Mouse (Mus musculus) heart, embryonic 16.5 days (tissue): ENCODE data around the gene Tspan31. TPM values are rescaled to one million over a fixed set of nuclear protein-coding genes. Genes with fewer than 3 reads are reported as not detected.

ENCODE experiments used
- ATAC-seq: fragments of 200-750 bp; cut with Nextera tagmentation; replicated peaks from 2 replicates; pipeline ENCODE4 v1.8.0; 2017; ENCODE audit warnings: moderate number of reproducible peaks; ENCODE audit not compliant: insufficient read depth, low FRiP score; ENCODE audit errors: extremely low read depth
- H3K27ac ChIP-seq: fragments of 300-500 bp; sonication (generic); 2 replicates; pipeline ENCODE4 v1.5.1; 2014; ENCODE audit warnings: mild to moderate bottlenecking, low read length, control low read depth, moderate library complexity
- H3K27me3 ChIP-seq: fragments of 300-500 bp; sonication (generic); 2 replicates; pipeline ENCODE4 v1.6.1; 2014; ENCODE audit warnings: low read length, mixed read lengths; ENCODE audit not compliant: control insufficient read depth, insufficient read depth
- H3K36me3 ChIP-seq: fragments of 300-500 bp; sonication (generic); 2 replicates; pipeline ENCODE4 v1.6.1; 2014; ENCODE audit not compliant: control insufficient read depth, insufficient read depth
- H3K4me1 ChIP-seq: fragments of 300-500 bp; sonication (generic); 2 replicates; pipeline ENCODE4 v1.6.1; 2014; ENCODE audit warnings: low read length, mixed read lengths; ENCODE audit not compliant: control insufficient read depth, insufficient read depth
- H3K4me2 ChIP-seq: fragments of 300-500 bp; sonication (generic); 2 replicates; pipeline ENCODE4 v1.6.1; 2014; ENCODE audit warnings: low read depth, mild to moderate bottlenecking, control low read depth, low read length
- H3K4me3 ChIP-seq: fragments of 300-500 bp; sonication (generic); 2 replicates; pipeline ENCODE4 v1.5.1; 2014; ENCODE audit warnings: mild to moderate bottlenecking, control low read depth, low read length
- H3K9ac ChIP-seq: fragments of 300-500 bp; sonication (generic); 2 replicates; pipeline ENCODE4 v1.6.1; 2014; ENCODE audit warnings: low read length, control low read depth
- H3K9me3 ChIP-seq: fragments of 300-500 bp; sonication (generic); replicated peaks from 2 replicates; pipeline ENCODE4 v1.6.1; 2016; ENCODE audit warnings: low read length; ENCODE audit not compliant: control insufficient read depth
- WGBS: fragments of 180-500 bp; shearing (Covaris S2); extraction: QIAGEN DNeasy Blood & Tissue Kit; methylation state at CpG from one replicate; pipeline ENCODE4 v1.1.7; 2014; 5-methylcytosine and 5-hydroxymethylcytosine counted together
- polyA plus RNA-seq: library from polyadenylated mRNA; unstranded; fragments of >200 nt; fragmentation: Nextera tagmentation; extraction: Ambion mirVana; gene quantifications from 2 replicates; pipeline ENCODE4 v1.2.1, GENCODE M21; 2015

The Tspan31 gene
- polyA plus RNA-seq, 1 experiment from 2014 or later = 112 TPM

DNA sequence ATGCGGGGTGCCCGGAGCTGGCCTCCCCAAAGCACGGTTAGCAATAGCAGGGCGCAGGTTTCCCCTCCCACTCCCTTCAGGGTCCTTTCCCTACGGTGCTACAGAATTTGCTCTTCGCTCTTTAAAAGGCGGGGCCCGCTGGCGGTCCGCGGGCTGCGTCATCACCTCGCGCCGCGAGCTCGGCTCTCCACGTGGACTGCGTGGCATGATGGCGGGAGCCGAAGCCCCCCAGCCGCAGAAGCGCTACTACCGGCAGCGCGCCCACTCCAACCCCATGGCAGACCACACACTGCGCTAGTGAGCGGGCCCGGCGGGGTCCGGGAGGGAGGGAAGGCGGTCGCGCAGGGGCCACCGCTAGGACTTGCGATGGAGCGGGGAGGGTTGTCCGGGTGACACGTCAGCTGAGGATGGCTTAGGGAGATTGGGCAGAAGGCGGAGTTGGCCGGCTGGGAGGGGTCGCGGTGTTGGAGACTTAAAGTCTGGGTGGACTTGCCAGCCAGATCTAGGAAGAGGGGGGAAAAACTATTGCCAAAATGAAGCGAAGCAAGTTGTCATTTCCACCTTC lies 28.2 kb downstream of the Tspan31 start:
- H3K4me1 ChIP-seq = peaks cover 10% of the 10 kb centered on the region
- peak overlapping the region; percentile 100 for H3K4me2 ChIP-seq
- no peaks in the 10 kb centered on the region for H3K9me3 ChIP-seq
- peak overlapping the region; percentile 71 for H3K27ac ChIP-seq
- peak; percentile 83 for ATAC-seq
- peak overlapping the region; percentile 84 for H3K9ac ChIP-seq
- WGBS = under 1% methylated on average over 44 of the region's 44 CpGs
- H3K27me3 ChIP-seq = no peaks in the 10 kb centered on the region
- peak overlapping the region; percentile 99 for H3K4me3 ChIP-seq
- 0 out of 2 replicates have a peak, but pooled peaks cover 2% of the 10 kb centered on the region for H3K36me3 ChIP-seq

DNA sequence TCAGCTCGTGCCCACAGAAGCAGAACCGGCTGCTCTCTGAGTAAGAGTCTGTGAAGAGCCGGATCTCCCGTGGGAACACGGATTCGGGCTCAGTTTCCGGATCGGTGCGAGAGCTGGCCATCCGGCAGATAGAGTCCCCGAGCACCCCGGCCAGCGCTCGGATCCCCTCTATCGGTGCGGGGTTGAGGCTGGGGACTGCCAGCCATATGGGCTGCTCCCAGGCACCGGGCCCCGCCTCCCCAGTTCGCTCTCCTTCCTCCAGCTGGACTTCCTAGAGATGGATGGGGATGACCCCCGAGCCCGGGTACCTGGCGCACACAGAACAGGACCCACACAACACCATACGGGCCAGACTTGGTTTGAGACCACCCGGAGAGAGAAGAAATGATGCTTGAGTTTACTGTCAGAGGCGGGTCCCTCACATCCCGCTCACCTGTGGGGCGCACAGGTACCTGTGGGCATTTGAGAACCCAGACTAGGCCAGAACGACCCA lies 28.7 kb downstream of the Tspan31 start, which contains the start of the genes Mettl1 and Eef1akmt3:
Gene Mettl1 (plus strand): TSS at position 141 of the 493 bp plus-strand sequence.
Gene Eef1akmt3 (minus strand): TSS at position 240 of the 493 bp plus-strand sequence.
- Histone ChIP-seq H3K36me3 (0 out of 2 replicates have a peak, but pooled peaks cover 2% of the 10 kb centered on the region), H3K9me3 (no peaks in the 10 kb centered on the region), H3K4me2 (peak within 1 kb of the TSS; percentile 100), H3K4me3 (peak within 1 kb of the TSS; percentile 99), H3K4me1 (peaks cover 10% of the 10 kb centered on the region), H3K9ac (peak within 1 kb of the TSS; percentile 84), H3K27ac (peak within 1 kb of the TSS; percentile 71), H3K27me3 (no peaks in the 10 kb centered on the region)
- ATAC-seq = peak; percentile 42
- 0% methylated on average over 28 of the region's 28 CpGs for WGBS

DNA sequence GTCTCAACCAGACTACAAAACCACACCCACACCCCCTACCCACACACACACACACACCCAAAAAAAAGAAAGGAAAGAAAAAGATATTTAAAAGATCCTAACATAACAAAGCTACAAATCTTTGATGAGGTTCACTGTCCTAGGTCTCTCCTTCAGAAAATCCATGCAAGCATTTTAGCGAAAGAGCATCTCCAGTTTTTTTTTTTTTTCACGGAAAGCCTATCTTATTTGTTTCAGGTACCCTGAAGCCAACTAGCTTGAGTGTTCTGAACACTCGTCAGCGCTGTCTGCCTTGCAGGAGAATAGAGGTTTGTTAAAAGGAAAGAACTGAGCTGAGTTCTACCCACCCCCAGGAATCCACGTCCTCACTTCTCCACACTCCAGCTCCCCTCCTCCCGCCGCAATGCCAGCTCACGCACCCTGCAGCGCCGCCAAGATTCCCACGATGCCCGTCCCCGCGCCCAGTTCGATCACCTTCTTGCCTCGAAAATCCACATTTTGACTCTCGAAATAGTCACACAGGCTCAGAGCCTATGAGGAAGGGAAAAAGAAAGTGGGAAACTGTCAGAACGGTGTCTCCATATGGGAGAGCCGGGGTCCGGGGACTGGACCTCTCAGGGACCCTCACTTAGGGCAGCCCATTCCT lies 29.4 kb downstream of the Tspan31 start:
- H3K4me3 ChIP-seq = peak overlapping the region; percentile 99

DNA sequence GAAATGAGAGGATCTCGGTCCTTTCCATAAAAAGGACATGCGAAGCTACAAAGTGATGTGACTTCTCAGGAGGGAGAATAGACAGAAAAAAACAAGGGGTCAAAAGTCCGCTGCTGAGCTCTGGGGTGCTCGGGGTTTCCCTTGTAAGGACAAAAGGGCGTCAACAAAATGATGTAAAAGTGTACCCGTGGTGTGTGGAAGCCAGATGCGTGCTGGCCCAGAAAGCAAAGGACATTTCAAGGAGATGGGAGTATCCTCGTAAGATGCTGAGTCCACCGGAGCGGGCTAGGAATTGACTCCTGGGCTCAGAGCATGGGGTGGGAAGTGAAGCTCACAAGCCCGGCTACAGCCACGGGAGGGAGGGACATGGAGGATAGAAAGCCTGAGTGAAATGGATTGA lies 32.4 kb downstream of the Tspan31 start:
- H3K27me3 ChIP-seq = no peaks in the 10 kb centered on the region
- no peak overlapping the region for H3K9ac ChIP-seq
- H3K4me2 ChIP-seq = no peak overlapping the region
- H3K4me1 ChIP-seq = peaks cover 7% of the 10 kb centered on the region
- no peaks in the 10 kb centered on the region for H3K9me3 ChIP-seq
- no peaks in the 10 kb centered on the region for H3K36me3 ChIP-seq
- no peak for ATAC-seq
- 66% methylated on average over 12 of the region's 12 CpGs for WGBS
- H3K4me3 ChIP-seq = no peak overlapping the region
- no peak overlapping the region for H3K27ac ChIP-seq

More for the DNA sequence above, 29.4 kb downstream of the Tspan31 start:
- no peaks in the 10 kb centered on the region for H3K9me3 ChIP-seq
- H3K4me2 ChIP-seq = peak overlapping the region; percentile 100
- no peak for ATAC-seq
- H3K36me3 ChIP-seq = 0 out of 2 replicates have a peak, but pooled peaks cover 2% of the 10 kb centered on the region
- H3K27me3 ChIP-seq = no peaks in the 10 kb centered on the region
- WGBS = 2% methylated on average over 20 of the region's 20 CpGs
- peak overlapping the region; percentile 14; the same call in 1 of the 2 replicates for H3K27ac ChIP-seq
- peaks cover 10% of the 10 kb centered on the region for H3K4me1 ChIP-seq
- peak overlapping the region; percentile 84 for H3K9ac ChIP-seq

DNA sequence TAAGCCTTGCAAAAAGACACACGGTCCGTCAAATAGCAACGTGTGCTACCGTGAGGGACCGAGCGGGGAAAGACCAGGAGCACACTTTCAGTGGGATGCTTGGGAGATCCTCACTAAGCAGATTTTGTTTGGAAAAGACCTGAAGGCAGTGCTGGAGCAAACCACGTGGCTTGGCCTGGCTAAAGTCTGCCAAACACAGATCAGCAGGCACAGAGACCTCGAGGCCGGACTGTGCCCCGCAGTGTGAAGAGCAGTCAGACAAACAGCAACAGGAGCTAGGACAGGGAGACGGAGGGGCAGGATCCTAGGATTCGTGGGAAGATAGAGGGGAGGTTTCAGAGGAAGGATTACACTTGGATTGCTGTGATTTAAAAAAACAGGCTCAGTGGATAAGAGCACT lies 33.8 kb downstream of the Tspan31 start:
- Histone ChIP-seq H3K27me3 (no peaks in the 10 kb centered on the region), H3K9me3 (no peaks in the 10 kb centered on the region), H3K27ac (no peak overlapping the region), H3K9ac (no peak overlapping the region), H3K4me2 (no peak overlapping the region), H3K4me3 (no peak overlapping the region), H3K4me1 (0 out of 2 replicates have a peak, but pooled peaks cover 3% of the 10 kb centered on the region), H3K36me3 (no peaks in the 10 kb centered on the region)
- 79% methylated on average over 12 of the region's 12 CpGs for WGBS
- no peak for ATAC-seq

DNA sequence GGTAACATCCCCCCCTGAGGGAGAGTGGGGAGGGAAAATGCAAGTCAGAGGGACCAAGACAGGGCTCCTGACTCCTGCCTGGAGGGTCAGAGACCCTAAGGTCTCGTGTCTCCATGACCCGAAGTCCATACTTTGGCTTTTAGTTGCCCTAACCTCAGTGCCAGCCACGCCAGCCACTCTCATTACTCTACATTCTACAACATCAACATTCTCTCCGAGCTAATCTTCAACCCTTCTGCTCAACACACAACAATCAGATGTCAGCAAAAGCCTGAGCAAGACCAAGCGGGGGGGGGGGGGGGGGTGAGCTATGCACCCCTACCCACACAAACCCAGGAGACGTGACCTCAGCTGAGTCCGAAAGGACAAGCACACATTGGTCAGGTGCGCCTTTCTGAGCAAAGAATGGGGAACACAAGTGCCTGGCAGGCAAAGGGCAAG lies 36.7 kb downstream of the Tspan31 start:
- peaks cover 7% of the 10 kb centered on the region; the same call in 1 of the 2 replicates for H3K36me3 ChIP-seq
- no peak overlapping the region for H3K4me3 ChIP-seq
- no peak overlapping the region for H3K9ac ChIP-seq
- H3K9me3 ChIP-seq = no peaks in the 10 kb centered on the region
- no peaks in the 10 kb centered on the region for H3K27me3 ChIP-seq
- WGBS = 77% methylated on average over 8 of the region's 8 CpGs
- no peak overlapping the region for H3K27ac ChIP-seq
- ATAC-seq = no peak
- no peak overlapping the region for H3K4me2 ChIP-seq
- H3K4me1 ChIP-seq = peaks cover 5% of the 10 kb centered on the region; the same call in 1 of the 2 replicates

DNA sequence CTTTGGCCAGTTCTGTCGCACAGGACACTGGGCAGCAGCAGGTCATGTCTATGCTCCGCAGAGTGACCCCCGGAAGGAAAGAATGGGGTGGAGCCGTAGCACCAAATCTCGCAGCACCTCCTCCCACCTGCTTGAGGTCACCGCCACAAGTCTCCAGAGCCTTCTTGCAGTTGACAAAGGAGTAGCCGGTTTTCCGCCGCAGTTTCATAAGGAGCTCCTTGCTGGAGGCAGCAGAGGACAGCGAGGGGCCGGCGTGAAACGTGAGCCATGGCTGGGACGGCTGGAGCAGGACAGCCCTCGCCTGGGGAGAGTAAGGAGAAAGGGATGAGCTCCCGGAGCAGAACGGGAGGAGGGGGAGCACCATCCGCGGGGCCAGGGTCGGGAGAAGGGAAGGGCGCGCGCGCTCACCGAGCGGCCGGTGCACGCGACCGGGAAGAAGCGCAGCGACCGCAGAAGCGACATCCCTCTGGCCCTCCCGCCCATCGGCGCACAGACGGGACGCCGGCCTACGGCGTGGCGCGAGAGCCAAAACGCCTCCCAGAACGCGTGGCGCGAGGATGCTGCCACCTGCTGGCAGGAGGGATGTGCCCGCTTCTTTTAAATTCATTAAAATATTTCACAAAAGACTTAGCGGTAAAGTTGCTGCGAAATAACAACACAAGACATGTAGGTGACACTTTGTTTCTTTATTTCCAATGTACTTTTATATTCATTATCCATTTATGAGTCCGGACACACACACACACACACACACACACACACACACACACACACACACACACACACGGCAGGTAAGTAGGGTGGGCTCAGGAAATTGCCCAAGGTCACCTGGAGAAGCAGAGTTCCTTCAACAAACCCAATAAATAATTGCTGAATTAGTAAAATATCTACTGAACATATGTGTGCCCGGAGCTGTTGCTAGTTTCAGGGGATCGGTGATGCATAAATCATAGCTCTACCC lies 39.4 kb downstream of the Tspan31 start, which contains the start of gene Tsfm:
Gene Tsfm (minus strand): TSS at position 505 of the 961 bp plus-strand sequence.
- 5% methylated on average over 53 of the region's 56 CpGs for WGBS
- Histone ChIP-seq H3K9me3 (no peaks in the 10 kb centered on the region), H3K27ac (peak within 1 kb of the TSS; percentile 76), H3K36me3 (peaks cover 27% of the 10 kb centered on the region), H3K4me2 (peak within 1 kb of the TSS; percentile 89), H3K4me3 (peak within 1 kb of the TSS; percentile 98), H3K4me1 (peaks cover 5% of the 10 kb centered on the region; the same call in 1 of the 2 replicates), H3K27me3 (no peaks in the 10 kb centered on the region), H3K9ac (peak within 1 kb of the TSS; percentile 98)
- ATAC-seq = peak; percentile 86

DNA sequence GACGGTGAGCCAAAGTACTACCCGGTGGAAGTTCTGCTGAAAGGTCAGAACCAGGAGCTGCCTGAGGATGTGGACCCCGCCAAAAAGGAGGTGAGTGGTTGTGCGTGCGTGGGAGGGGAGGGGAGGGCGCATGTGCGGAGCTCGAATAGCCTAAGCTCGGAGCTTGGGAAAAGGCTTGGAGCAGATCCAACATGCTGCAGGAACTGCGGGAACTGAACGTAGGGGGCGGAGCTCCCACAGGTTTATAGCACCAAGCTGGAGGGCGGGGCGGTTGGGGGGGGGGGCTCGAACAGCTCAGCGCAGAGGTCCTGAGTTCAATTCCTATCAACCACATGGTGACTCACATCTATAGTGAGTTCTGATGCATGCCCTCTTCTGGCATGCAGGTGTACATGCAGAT lies 51.6 kb downstream of the Tspan31 start:
- no peaks in the 10 kb centered on the region for H3K4me1 ChIP-seq
- no peak overlapping the region for H3K9ac ChIP-seq
- peaks cover 14% of the 10 kb centered on the region for H3K36me3 ChIP-seq
- 77% methylated on average over 16 of the region's 16 CpGs for WGBS
- H3K27me3 ChIP-seq = no peaks in the 10 kb centered on the region
- H3K4me3 ChIP-seq = no peak overlapping the region
- no peak overlapping the region for H3K27ac ChIP-seq
- no peak for ATAC-seq
- no peak overlapping the region for H3K4me2 ChIP-seq
- H3K9me3 ChIP-seq = no peaks in the 10 kb centered on the region
